Mouse (Mus musculus): ENCODE measurements at regions not wholly inside any gene's neighbourhood (a gene's known extent, or its start where the extent isn't known, plus 50 kb on each side); places are given as distances from the start of the nearest gene placed in this dataset.

GRCm38 (mm10) chr11:26755576-26755975, 161.8 kb upstream of the Vrk2 start:
- no peak for TF ChIP-seq CTCF (IDR thresholded peaks at IDR 0.05)
- TF ChIP-seq POLR2A (IDR thresholded peaks at IDR 0.05; ENCODE audit: insufficient read depth, low read depth, low read length), result no peak
- TF ChIP-seq EP300 (IDR thresholded peaks at IDR 0.05; ENCODE audit: insufficient read depth, low read depth, low read length), result no peak
